Mouse (Mus musculus) A20 (cell line): ENCODE results near the gene Hk2.
"Not testable (repeated sequence)": the region's sequence is repeated elsewhere in the genome, so short reads cannot be mapped to it uniquely, and the experiment has no call there.

Source experiments
- DNase-seq: peaks from one replicate; pipeline ENCODE4 v3.0.0-alpha.2; 2011; ENCODE audit warnings: low read depth, low spot score

The Hk2 gene

DNA sequence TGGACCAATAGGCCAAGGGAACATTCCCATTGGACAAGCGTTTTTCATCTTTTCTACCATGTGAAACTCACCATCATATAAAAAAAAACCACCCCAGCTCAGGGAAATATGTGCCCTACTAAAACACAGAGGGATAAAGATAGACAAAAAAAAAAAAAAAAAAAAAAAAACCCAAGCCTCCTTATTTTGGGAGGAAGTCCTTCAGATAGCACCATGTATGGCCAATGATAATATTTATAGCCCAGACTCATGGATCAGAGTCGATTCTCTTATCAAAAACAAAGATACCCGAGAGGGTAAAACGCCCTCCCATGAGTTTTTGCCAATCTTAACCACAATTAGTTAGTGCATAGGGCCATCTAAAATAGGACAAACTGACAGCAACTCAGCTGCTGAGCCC, 84.8 kb downstream of the Hk2 start:
- no peak for DNase-seq

DNA sequence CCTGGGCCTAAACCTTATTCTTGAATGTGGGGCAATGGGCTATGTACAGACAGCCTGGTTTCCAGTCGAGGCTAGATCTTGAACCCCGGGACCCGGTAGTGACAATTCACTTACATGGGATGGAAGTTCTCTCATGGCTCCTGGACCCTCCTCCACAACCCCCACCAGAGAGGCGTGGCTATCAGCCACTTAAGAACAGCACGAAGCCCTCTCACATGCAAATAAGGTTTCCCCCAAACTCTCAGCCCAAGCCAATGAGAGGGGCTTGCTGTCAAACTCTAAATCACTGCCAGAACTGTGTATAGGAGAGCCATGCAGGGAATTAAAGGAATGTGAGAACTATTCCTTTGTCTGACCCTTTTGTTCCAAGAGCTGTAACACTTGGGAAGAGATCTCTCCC, 85.7 kb downstream of the Hk2 start:
- DNase-seq, result not testable (repeated sequence)

DNA sequence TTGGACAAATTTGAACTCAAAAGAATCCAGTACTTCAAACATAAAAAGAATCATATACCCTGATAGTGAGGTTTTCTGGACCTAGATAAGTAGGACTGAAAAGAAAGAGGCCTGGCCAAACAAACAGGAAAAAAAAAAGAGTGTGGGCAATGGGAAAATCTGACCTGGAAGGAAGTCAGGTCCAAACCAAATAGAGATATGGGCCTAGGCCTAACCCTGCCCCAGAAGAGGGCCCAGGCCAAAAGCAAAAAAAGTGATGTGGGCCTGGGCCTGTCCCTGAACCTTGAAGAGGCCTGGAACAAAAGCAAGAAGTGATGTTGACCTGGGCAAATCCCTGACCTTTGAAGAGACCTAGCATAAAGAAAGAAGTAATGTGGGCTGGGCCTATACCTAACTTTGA, 90.1 kb downstream of the Hk2 start:
- no peak for DNase-seq

DNA sequence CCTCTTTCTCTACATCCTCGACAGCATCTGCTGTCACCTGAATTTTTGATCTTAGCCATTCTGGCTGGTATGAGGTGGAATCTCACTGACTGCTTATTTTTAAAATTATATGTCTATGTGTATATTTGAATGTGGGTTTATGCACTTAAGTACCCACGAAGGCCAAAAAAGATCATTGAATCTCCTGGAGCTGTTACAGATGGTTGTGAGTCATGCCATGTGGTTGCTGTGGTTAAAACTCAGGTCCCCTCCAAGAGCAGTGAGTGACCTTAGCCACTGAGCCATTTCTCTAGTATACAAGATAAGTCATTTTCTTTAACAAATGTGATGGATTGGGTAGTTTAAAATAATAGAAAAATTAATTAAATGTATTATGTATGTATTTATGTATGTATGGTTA, 95.0 kb downstream of the Hk2 start:
- DNase-seq, result not testable (repeated sequence)

DNA sequence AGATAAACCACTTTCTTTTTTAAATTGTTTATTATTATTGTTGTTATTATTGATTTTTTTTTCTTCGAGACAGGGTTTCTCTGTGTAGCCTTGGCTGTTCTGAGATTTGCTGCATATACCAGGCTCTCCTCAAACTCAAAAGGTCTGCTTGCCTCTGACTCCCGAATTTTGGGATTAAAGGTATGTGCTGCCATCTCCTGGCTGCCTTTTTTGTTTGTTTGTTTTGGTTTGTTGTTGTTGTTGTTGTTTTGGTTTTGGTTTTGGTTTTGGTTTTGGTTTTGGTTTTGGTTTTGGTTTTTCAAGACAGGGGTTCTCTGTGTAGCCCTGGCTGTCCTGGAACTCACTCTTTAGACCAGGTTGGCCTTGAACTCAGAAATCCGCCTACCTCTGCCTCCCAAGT, 96.6 kb downstream of the Hk2 start:
- DNase-seq, result not testable (repeated sequence)
